Mouse (Mus musculus): ENCODE data around the gene Orm1. TPM values are rescaled to one million over a fixed set of nuclear protein-coding genes. Genes with fewer than 3 reads are reported as not detected.
A peak's percentile ranks its signal among the peaks of the same experiment; 100 is the strongest.

The Orm1 gene
- not detected for total RNA-seq (2021)

DNA sequence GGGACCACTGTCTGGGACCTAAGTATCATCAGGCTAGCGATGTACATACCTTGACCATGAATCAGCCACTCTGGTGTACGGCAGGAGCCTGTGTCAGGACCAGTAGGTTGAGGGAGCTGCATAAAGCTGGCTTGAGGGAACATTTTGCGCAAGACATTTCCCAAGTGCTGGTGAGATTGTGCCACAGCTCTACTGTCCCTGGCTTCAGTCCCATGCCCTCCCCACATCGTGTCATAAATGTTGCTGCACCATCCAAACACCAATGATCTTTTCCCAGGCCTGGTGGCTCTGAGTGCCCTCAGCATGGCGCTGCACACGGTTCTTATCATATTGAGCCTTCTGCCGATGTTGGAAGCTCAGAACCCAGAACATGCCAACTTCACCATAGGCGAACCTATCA lies at the start of gene Orm1:
Gene Orm1, plus strand, starts transcription at position 266 of the 400 bp plus-strand sequence.
- DNase-seq (ENCODE audit: extremely low spot score in 1 of 2, low spot score in 2 of 2): no peak
- intact Hi-C loops (cut with DNase I): no loop called here

DNA sequence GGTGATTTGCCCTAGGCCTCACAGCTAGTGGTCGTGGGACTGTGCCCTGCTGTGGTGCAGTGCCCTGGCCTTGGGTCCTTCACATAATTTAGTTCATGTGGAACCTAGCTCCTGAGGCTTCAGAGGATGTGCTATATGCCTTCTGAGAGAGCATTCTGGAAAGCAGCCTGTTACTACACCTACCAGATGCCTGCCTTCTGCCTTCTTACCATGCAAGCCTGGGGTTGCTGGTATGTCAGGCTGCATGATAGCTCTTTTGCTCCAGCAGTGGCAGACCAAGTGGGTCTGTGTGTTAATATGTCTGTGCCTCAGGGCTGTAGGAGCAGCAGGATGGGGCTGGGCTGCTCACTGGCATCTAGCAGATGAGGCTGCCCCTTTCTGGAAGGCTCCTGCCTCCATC lies 48.7 kb upstream of the Orm1 start:
- no peak for DNase-seq (ENCODE audit: extremely low spot score in 1 of 2, low spot score in 2 of 2)
- intact Hi-C loops (cut with DNase I): no loop called here

DNA sequence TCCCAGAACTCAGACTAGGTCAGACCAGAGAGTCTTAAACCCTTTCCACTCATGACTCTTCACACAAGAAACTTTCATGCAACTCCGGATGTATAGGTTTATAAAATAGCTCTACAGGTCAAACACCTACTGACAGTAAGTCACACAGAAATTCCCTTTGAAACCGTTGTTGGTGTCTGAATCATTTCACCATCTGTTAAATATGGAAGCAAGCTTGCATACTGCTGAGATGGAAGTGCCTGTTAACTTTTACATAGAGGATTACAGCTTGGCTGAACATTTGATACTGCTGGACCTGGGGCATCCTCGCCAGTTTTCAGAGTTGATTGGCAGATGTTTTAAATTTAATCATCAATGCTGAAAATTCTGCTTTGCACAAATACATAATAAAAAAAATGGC lies 48.1 kb upstream of the Orm1 start:
- intact Hi-C loops (cut with DNase I): no loop called here

GRCm38 (mm10) chr4:63296876-63297275 lies 47.5 kb upstream of the Orm1 start:
- no peak for DNase-seq (ENCODE audit: extremely low spot score in 1 of 2, low spot score in 2 of 2)
- intact Hi-C loops (cut with DNase I): no loop called here

More for the DNA sequence above, 48.1 kb upstream of the Orm1 start:
- no peak for DNase-seq (ENCODE audit: extremely low spot score in 1 of 2, low spot score in 2 of 2)

DNA sequence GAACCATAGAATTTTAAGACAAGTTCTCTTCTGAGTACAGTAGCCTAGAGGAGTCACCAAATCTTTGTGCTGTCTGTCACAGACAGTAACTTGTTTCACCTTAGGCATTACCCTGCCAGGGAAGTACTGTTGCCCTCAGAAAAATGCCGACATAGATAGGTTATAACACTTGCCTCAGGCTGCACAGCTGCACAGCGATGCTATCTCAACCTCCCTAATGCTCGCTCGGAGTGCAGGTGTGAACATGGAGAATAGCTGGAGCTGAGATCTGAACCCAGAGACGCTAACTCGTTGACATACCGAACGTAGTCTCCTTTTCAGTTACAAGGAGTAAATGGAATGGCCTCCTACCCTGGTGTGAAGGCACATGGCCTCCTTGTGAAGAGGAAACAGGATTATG lies 46.2 kb upstream of the Orm1 start:
- DNase-seq (ENCODE audit: extremely low spot score in 1 of 2, low spot score in 2 of 2): no peak
- intact Hi-C loops (cut with DNase I): no loop called here

GRCm38 (mm10) chr4:63302641-63303040 lies 41.7 kb upstream of the Orm1 start:
- DNase-seq (ENCODE audit: extremely low spot score in 1 of 2, low spot score in 2 of 2): no peak
- intact Hi-C loops (cut with DNase I): no loop called here

GRCm38 (mm10) chr4:63307175-63308062 lies 36.9 kb upstream of the Orm1 start:
- DNase-seq (ENCODE audit: extremely low spot score in 1 of 2, low spot score in 2 of 2): peak; percentile 76 to 92
- intact Hi-C loops (cut with DNase I): loop anchor here (1.0 to 5.0 kb wide), 2 partner anchors 92 to 140 kb away; no protein-coding TSS in a partner anchor

DNA sequence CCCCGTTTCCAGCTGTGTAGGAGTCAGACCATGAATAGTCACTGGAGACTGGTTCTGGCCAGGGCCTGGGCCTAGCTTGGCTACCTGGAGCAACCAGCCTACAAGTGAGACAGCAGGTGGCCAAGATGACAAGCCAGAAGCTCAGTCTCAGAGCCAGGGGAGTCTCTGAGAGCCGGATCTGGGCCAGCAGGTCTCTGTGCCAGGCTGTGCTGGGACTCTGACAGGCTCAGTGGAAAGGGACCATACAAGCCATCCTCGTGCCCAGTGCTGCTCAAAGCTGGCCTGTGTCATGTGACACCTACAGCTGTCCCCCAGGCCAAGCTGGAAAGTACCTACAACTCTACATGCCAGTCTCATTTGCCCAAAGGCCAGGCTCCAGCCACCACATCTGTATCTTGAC lies 36.0 kb upstream of the Orm1 start:
- no peak for DNase-seq (ENCODE audit: extremely low spot score in 1 of 2, low spot score in 2 of 2)
- intact Hi-C loops (cut with DNase I): loop anchor here (5.0 kb wide), 1 partner anchor 141 kb away; no protein-coding TSS in a partner anchor

DNA sequence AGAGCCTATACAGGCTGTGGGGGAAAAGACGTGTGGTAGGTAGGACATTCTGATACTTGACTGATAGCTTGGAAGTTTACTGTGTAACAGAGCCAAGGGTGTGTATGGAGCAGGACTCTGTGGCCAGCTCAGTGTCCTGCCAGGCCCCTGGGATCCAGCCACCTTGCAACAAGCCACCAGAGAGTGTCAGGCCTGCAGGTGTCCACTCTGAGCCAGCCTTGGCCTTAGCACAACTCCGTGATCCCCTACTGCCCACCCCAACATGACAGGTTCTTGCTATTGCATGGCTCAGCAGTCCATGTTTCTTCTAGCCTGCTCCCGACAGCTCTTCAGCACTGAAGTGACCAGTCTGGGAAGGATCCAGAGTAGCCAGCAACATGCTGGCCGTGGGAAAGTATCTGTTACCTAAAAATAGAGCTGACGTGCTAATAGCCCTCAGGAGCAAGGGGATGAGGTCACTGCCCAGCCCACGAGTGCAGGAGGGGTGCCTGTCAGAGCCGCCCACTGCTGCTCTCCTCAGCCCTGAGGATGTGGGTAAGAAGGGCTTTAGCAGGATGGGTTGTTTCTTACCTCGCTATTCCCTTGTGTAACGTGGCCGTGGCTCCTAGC lies 34.0 kb upstream of the Orm1 start:
- peak in 1 of 2 experiments; percentile 56 for DNase-seq (ENCODE audit: extremely low spot score in 1 of 2, low spot score in 2 of 2)
- intact Hi-C loops (cut with DNase I): no loop called here

GRCm38 (mm10) chr4:63311426-63311825 lies 32.9 kb upstream of the Orm1 start:
- intact Hi-C loops (cut with DNase I): no loop called here
- DNase-seq (ENCODE audit: extremely low spot score in 1 of 2, low spot score in 2 of 2): no peak

DNA sequence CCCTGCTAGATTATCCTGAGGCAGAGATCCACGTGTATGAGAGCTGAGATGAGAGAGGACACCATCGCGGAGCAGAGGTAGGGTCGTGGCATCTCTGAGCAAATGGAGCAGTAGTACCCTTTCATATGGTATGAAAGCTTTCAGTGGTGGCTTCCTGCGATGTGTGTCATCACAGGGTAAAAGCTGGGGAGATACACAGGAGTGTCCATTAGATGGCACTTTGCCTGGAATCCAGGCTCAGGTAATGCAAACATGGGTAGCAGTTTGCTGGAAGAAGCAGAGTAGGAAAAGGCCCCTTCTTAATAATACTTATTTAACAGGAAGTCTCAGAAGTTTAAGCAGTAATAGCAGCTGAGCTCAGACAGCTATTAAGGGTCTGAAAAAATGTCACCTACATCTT lies 30.3 kb upstream of the Orm1 start:
- intact Hi-C loops (cut with DNase I): no loop called here
- peak in 1 of 2 experiments; percentile 10 for DNase-seq (ENCODE audit: extremely low spot score in 1 of 2, low spot score in 2 of 2)

DNA sequence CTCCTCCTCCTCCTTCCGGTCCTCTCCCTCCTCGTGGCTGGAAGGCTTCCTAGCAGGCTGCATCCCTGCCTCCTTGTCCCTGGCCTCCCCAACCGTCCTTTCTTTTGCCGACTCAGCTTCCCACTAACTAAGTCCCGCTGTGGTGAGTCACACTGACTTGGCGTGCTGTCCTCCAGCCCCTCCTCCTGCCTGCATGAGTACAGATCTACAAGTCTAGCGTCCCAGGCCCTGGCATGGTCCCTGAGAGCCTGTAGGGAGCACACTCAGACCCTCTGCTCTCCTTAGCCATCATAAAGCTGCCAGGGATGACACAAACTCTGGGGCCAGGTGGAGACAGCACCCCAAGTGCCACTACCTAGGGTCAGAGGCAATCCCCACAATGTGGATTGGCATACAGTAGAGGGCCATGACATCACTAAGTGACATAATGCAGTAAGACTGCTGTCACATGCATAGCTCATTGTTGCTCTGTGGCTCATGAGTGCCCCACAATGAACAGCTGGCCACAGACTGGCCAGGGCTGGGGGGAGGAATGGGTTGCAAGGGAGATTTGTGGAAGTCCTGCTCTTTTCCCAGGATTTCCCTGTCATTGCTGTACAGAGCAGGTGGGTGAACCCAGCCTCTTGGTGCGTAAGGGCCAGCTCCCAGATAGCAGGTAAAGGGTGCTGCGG lies 28.1 kb upstream of the Orm1 start:
- intact Hi-C loops (cut with DNase I): loop anchor here (5.0 kb wide), 2 partner anchors 129 to 154 kb away; no protein-coding TSS in a partner anchor
- DNase-seq (ENCODE audit: extremely low spot score in 1 of 2, low spot score in 2 of 2): peak in 1 of 2 experiments; percentile 66

GRCm38 (mm10) chr4:63319566-63319965 lies 24.8 kb upstream of the Orm1 start:
- peak in 1 of 2 experiments; percentile 67 for DNase-seq (ENCODE audit: extremely low spot score in 1 of 2, low spot score in 2 of 2)
- intact Hi-C loops (cut with DNase I): loop anchor here (5.0 kb wide), 2 partner anchors 132 to 157 kb away; no protein-coding TSS in a partner anchor

DNA sequence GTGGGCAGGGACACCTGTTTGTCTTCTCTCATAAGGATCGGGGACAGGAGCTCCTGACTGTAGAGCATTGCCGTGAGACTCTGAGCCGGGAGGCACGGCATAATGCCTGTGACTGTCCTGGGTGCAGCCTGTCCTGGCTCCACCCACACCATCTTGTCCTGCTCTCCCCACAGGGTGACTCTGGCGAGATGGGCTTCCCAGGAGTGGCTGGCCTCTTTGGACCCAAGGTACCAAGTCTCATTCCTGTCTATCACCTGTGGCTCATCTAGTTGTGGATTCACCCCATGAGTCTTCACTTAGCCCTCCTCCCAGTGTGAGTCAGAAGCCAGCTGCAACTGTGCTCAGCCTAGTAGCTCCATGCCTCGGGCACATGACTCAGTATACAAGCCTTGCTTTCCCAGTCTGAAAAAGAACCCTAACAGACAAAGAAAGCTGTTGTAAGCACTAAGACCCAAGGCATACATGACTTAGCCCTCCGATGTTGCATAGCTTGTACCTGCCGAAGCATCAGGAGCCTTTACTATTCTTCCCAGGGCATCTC lies 21.0 kb upstream of the Orm1 start:
- DNase-seq (ENCODE audit: extremely low spot score in 1 of 2, low spot score in 2 of 2): peak in 1 of 2 experiments; percentile 9
- intact Hi-C loops (cut with DNase I): no loop called here

- peak in 1 of 2 experiments; percentile 37 for DNase-seq (ENCODE audit: extremely low spot score in 1 of 2, low spot score in 2 of 2)
- intact Hi-C loops (cut with DNase I): no loop called here
Observed at GRCm38 (mm10) chr4:63333403-63333802, 11.0 kb upstream of the Orm1 start.

GRCm38 (mm10) chr4:63338414-63339076 lies 5.8 kb upstream of the Orm1 start:
- intact Hi-C loops (cut with DNase I): no loop called here
- DNase-seq (ENCODE audit: extremely low spot score in 1 of 2, low spot score in 2 of 2): peak in 1 of 2 experiments; percentile 44

- no peak for DNase-seq (ENCODE audit: extremely low spot score in 1 of 2, low spot score in 2 of 2)
- intact Hi-C loops (cut with DNase I): no loop called here
Observed at GRCm38 (mm10) chr4:63342491-63342890, 1.9 kb upstream of the Orm1 start.

- intact Hi-C loops (cut with DNase I): no loop called here
- no peak for DNase-seq (ENCODE audit: extremely low spot score in 1 of 2, low spot score in 2 of 2)
Observed at GRCm38 (mm10) chr4:63343608-63344007, 752 bp upstream of the Orm1 start.

- intact Hi-C loops (cut with DNase I): no loop called here
Observed at GRCm38 (mm10) chr4:63345261-63345660, 901 bp downstream of the Orm1 start.

More at GRCm38 (mm10) chr4:63345261-63345660, 901 bp downstream of the Orm1 start:
- DNase-seq (ENCODE audit: extremely low spot score in 1 of 2, low spot score in 2 of 2): no peak
